Mouse (Mus musculus) embryonic fibroblast, embryonic 13.5 days (primary cell): ENCODE measurements at regions not wholly inside any gene's neighbourhood (a gene's known extent, or its start where the extent isn't known, plus 50 kb on each side); places are given as distances from the start of the nearest gene placed in this dataset.

Source experiments
- CTCF ChIP-seq: IDR thresholded peaks from 2 replicates; pipeline ENCODE4 v1.5.1; 2011; ENCODE audit warnings: mild to moderate bottlenecking, control low read depth, low read length, moderate library complexity, borderline replicate concordance; ENCODE audit not compliant: insufficient read depth
- POLR2A ChIP-seq: IDR thresholded peaks from 2 replicates; pipeline ENCODE4 v1.6.1; 2011; ENCODE audit warnings: low read depth, mild to moderate bottlenecking, control low read depth, low read length, moderate library complexity

DNA sequence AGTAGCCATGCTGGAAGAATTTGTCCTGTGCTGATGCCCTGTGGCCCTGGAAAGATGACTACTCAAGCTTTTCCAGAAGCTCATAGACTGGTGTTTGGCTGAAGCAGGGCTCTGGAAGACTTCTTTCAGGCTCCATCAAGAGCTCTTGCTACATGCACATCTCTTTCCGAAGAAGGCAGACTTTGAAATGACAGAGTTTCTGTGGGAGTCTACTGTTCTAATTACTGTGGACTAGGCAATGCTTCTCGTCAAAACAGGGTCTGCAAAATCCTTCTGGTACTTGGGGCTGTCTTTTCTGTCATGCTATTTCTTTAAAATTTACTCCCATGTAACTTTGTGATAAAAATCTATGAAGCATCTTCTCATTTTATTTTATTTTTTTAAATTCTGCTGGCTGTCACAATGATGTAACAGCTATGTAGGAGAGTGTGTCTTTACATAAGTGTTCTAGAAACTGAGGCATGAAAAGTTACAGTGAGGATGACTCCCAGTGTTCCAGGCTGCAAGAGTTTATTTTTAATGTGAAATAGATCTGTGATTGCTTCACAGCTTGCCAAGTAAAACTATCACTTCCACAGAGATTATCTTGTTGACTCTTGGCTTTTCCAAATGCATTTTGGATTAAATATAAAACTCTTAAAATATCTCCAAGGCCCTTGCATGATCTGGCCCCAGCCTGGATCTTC lies 244.9 kb upstream of the Nmur2 start:
- TF ChIP-seq POLR2A: no peak
- no peak for TF ChIP-seq CTCF
